Mouse (Mus musculus) spleen, adult 2 months (tissue): ENCODE results near the gene Acin1.

Experiments used
- CTCF ChIP-seq: fragments of 200-500 bp; IDR thresholded peaks from 2 replicates; pipeline ENCODE4 v1.5.1; 2011; ENCODE audit warnings: mild to moderate bottlenecking, inconsistent platforms; ENCODE audit not compliant: insufficient read depth, insufficient read length, insufficient replicate concordance; ENCODE audit errors: extremely low read depth
- POLR2A ChIP-seq: fragments of 200-500 bp; IDR thresholded peaks from 2 replicates; pipeline ENCODE4 v1.6.1; 2011; ENCODE audit warnings: low read depth, low read length, inconsistent platforms

- no peak for TF ChIP-seq CTCF
- TF ChIP-seq POLR2A, result no peak
Measured at GRCm38 (mm10) chr14:54647900-54648299, 38.8 kb downstream of the Acin1 start.
